Mouse (Mus musculus) forebrain, embryonic 10.5 days (tissue): Measurements from ENCODE around the gene Usp21. TPM values are rescaled to one million over a fixed set of nuclear protein-coding genes. Genes with fewer than 3 reads are reported as not detected.
"Not testable (repeated sequence)": the region's sequence is repeated elsewhere in the genome, so short reads cannot be mapped to it uniquely, and the experiment has no call there.

ENCODE experiments used
- DNase-seq: peaks from one replicate; pipeline ENCODE4 v3.0.0-alpha.2; 2017; ENCODE audit warnings: low spot score; ENCODE audit errors: extremely low spot score
- H3K27ac ChIP-seq: fragments of 300-500 bp; sonication (generic); 2 replicates; pipeline ENCODE4 v1.5.1; 2016; ENCODE audit warnings: mild to moderate bottlenecking
- H3K27me3 ChIP-seq: fragments of 300-500 bp; sonication (generic); 2 replicates; pipeline ENCODE4 v1.6.1; 2016; ENCODE audit warnings: mild to moderate bottlenecking; ENCODE audit not compliant: poor library complexity, severe bottlenecking
- H3K36me3 ChIP-seq: fragments of 300-500 bp; sonication (generic); replicated peaks from 2 replicates; pipeline ENCODE4 v1.6.1; 2016; ENCODE audit warnings: mild to moderate bottlenecking, moderate library complexity
- H3K4me1 ChIP-seq: fragments of 300-500 bp; sonication (generic); 2 replicates; pipeline ENCODE4 v1.6.1; 2016
- H3K4me3 ChIP-seq: fragments of 300-500 bp; sonication (generic); 2 replicates; pipeline ENCODE4 v1.5.1; 2016; ENCODE audit warnings: mild to moderate bottlenecking, moderate library complexity
- H3K9me3 ChIP-seq: fragments of 300-500 bp; sonication (generic); 2 replicates; pipeline ENCODE4 v1.6.1; 2016; ENCODE audit warnings: mild to moderate bottlenecking, moderate library complexity
- WGBS: fragments of 180-500 bp; shearing (Covaris S2); methylation state at CpG from one replicate; pipeline ENCODE4 v1.1.7; 2016; 5-methylcytosine and 5-hydroxymethylcytosine counted together
- polyA plus RNA-seq: library from polyadenylated mRNA; unstranded; fragments of >200 nt; fragmentation: Nextera tagmentation; extraction: Ambion mirVana; gene quantifications from 2 replicates; pipeline ENCODE4 v1.2.1, GENCODE M21; 2016

Gene Usp21
- polyA plus RNA-seq, 1 experiment from 2014 or later, result 94.1 TPM

GRCm38 (mm10) chr1:171306157-171306556 is 18.4 kb upstream of the Usp21 start:
- not testable (repeated sequence) for DNase-seq, H3K27me3 ChIP-seq, H3K4me3 ChIP-seq, H3K36me3 ChIP-seq, H3K9me3 ChIP-seq, H3K4me1 ChIP-seq, H3K27ac ChIP-seq
- WGBS, result 77% methylated on average over 5 of the region's 5 CpGs

GRCm38 (mm10) chr1:171298226-171298625 is 10.4 kb upstream of the Usp21 start:
- no peaks in the 10 kb centered on the region for H3K36me3 ChIP-seq
- peaks cover 9% of the 10 kb centered on the region for H3K4me1 ChIP-seq
- no peak for DNase-seq
- no peak overlapping the region for H3K27ac ChIP-seq
- H3K4me3 ChIP-seq, result no peak overlapping the region
- WGBS, result 65% methylated on average over 3 of the region's 3 CpGs
- no peaks in the 10 kb centered on the region for H3K9me3 ChIP-seq
- H3K27me3 ChIP-seq, result peaks cover 32% of the 10 kb centered on the region

GRCm38 (mm10) chr1:171295063-171295402 is 7.2 kb upstream of the Usp21 start:
- Histone ChIP-seq H3K4me1 (peaks cover 20% of the 10 kb centered on the region), H3K36me3 (peaks cover 8% of the 10 kb centered on the region), H3K27me3 (peaks cover 32% of the 10 kb centered on the region), H3K27ac (peak overlapping the region; percentile 99), H3K9me3 (no peaks in the 10 kb centered on the region), H3K4me3 (peak overlapping the region; percentile 84)
- WGBS, result 16% methylated on average over 3 of the region's 3 CpGs
- DNase-seq, result no peak

- DNase-seq, result peak; percentile 86
- Histone ChIP-seq H3K4me3 (peak within 1 kb of the TSS; percentile 84), H3K4me1 (peaks cover 20% of the 10 kb centered on the region), H3K27me3 (peaks cover 32% of the 10 kb centered on the region), H3K9me3 (no peaks in the 10 kb centered on the region), H3K36me3 (peaks cover 13% of the 10 kb centered on the region), H3K27ac (peak within 1 kb of the TSS; percentile 99)
- WGBS, result under 1% methylated on average over 42 of the region's 42 CpGs
Measured at GRCm38 (mm10) chr1:171294298-171295062, 6.7 kb upstream of the Usp21 start, which contains the start of gene Ufc1. Ufc1 (minus strand) TSS chr1:171295024.

GRCm38 (mm10) chr1:171293906-171294297 is 6.1 kb upstream of the Usp21 start:
- Histone ChIP-seq H3K27ac (peak overlapping the region; percentile 99), H3K27me3 (peaks cover 32% of the 10 kb centered on the region), H3K36me3 (peaks cover 19% of the 10 kb centered on the region), H3K4me3 (peak overlapping the region; percentile 84), H3K9me3 (no peaks in the 10 kb centered on the region), H3K4me1 (peaks cover 20% of the 10 kb centered on the region)
- no peak for DNase-seq
- WGBS, result 53% methylated on average over 5 of the region's 5 CpGs

GRCm38 (mm10) chr1:171293351-171293750 is 5.6 kb upstream of the Usp21 start:
- no peak for DNase-seq
- WGBS, result 91% methylated on average over 3 of the region's 3 CpGs
- H3K27ac ChIP-seq, result no peak overlapping the region
- H3K9me3 ChIP-seq, result no peaks in the 10 kb centered on the region
- H3K27me3 ChIP-seq, result peaks cover 29% of the 10 kb centered on the region
- H3K36me3 ChIP-seq, result peaks cover 24% of the 10 kb centered on the region
- H3K4me3 ChIP-seq, result peak overlapping the region; percentile 84
- H3K4me1 ChIP-seq, result peaks cover 26% of the 10 kb centered on the region

GRCm38 (mm10) chr1:171288328-171288727 is 537 bp upstream of the Usp21 start:
- WGBS, result 67% methylated on average over 4 of the region's 4 CpGs
- Histone ChIP-seq H3K27ac (peak overlapping the region; percentile 100), H3K27me3 (no peaks in the 10 kb centered on the region), H3K4me1 (peaks cover 47% of the 10 kb centered on the region), H3K36me3 (peaks cover 61% of the 10 kb centered on the region), H3K9me3 (no peaks in the 10 kb centered on the region), H3K4me3 (peak overlapping the region; percentile 97)
- DNase-seq, result no peak

- Histone ChIP-seq H3K4me1 (peaks cover 50% of the 10 kb centered on the region), H3K9me3 (no peaks in the 10 kb centered on the region), H3K4me3 (peak overlapping the region; percentile 97), H3K27ac (peak overlapping the region; percentile 100), H3K27me3 (no peaks in the 10 kb centered on the region), H3K36me3 (peaks cover 71% of the 10 kb centered on the region)
- WGBS, result 91% methylated on average over 19 of the region's 19 CpGs
- DNase-seq, result no peak
Measured at GRCm38 (mm10) chr1:171286517-171286916, 1.3 kb downstream of the Usp21 start.

GRCm38 (mm10) chr1:171285096-171285892 is 2.5 kb downstream of the Usp21 start:
- Histone ChIP-seq H3K9me3 (no peaks in the 10 kb centered on the region), H3K4me3 (peak overlapping the region; percentile 10; the same call in 1 of the 2 replicates), H3K4me1 (peaks cover 52% of the 10 kb centered on the region), H3K27ac (no peak overlapping the region), H3K27me3 (no peaks in the 10 kb centered on the region), H3K36me3 (peaks cover 70% of the 10 kb centered on the region)
- WGBS, result 88% methylated on average over 20 of the region's 20 CpGs
- DNase-seq, result no peak

- Histone ChIP-seq H3K4me1 (peaks cover 60% of the 10 kb centered on the region), H3K36me3 (peaks cover 62% of the 10 kb centered on the region), H3K27ac (no peak overlapping the region), H3K4me3 (no peak overlapping the region), H3K27me3 (no peaks in the 10 kb centered on the region), H3K9me3 (no peaks in the 10 kb centered on the region)
- 91% methylated on average over 15 of the region's 15 CpGs for WGBS
- no peak for DNase-seq
Measured at GRCm38 (mm10) chr1:171284491-171284890, 3.3 kb downstream of the Usp21 start.

GRCm38 (mm10) chr1:171283188-171284160 is 4.3 kb downstream of the Usp21 start:
- Histone ChIP-seq H3K4me3 (0 out of 2 replicates have a peak overlapping the region, but pooled peaks have one; percentile 1), H3K36me3 (peaks cover 62% of the 10 kb centered on the region), H3K27ac (no peak overlapping the region), H3K27me3 (no peaks in the 10 kb centered on the region), H3K9me3 (no peaks in the 10 kb centered on the region), H3K4me1 (peaks cover 62% of the 10 kb centered on the region)
- 94% methylated on average over 18 of the region's 18 CpGs for WGBS
- peak; percentile 7 for DNase-seq
